Mouse (Mus musculus): ENCODE results near the gene Adgrg2. TPM values are rescaled to one million over a fixed set of nuclear protein-coding genes. Genes with fewer than 3 reads are reported as not detected.

The Adgrg2 gene
- total RNA-seq (2023; ENCODE audit: inconsistent age): not detected in 4 replicates

DNA sequence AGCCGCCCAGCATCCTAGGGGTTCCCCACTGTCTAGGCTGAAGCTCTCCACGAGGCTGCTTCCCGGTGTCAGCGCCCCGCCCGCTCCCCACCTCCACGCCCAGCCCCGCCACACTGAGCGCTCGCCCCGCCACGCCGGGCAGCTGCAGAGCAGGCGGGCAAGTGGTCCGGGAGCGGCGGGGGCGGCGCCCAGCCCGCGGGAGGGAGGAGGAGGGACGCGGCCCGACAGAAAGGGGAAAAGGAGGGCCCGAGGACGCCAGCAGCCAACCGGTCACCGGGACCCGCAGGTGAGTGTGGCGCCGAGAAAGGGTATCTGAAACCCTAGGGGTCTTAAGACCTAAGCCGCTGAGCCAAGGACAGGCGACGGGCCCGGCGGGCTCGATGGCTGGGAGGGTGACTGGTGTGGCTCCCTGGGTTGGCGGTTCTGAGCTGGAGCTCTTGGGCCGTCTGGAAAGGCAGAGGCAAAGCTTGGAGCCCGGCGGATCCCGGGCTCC, at the start of gene Adgrg2:
TSS of gene Adgrg2 (plus strand) at position 227 of the 493 bp plus-strand sequence.

DNA sequence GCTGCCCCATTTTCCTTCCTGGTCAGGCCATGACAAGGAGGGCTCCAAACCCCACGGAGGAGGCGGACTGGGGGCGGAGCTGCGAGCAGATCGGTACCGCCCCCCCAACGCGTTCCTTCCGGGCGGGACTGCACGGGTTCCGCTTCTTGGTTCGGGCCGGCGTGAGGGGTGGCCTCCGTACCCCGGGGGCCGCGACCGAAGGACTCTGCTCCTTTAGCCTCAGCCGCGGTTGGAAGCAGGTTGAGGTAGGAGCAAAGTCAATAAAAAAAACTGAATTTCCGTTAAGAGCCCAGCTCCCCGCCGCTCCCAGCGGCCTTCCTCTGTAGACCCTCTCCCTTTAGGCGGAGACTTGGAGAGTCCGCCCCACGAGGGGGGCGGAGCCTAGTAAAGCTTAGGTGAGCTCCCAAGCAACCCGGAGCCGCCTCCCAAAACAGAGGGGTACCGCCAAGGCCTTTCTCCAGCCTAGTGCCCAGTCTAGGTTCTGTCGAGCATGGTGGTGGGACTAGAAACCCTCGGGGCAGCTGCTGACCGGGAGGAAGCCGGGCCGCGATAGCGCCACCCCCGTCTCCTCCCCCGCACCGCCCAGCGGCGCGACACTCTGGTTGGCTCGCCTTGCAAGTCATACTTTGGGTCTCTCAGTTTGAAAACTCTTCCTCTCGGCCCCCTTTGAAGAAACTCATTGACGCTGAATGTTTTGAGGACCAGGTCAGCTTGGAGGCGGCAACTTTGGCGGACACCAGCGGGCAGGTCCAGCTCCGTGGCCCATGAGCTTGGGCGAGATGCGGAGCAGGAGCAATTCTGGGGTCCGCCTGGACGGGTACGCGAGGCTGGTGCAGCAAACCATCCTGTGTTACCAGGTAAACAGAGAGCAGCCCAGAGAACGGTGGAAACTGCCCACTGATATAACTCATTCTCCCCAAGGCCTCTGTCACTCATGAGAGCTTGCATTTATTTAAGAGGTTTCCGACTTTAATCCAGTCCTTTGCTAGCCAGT, 111.9 kb downstream of the Adgrg2 start, which contains the start of gene Phka2:
TSS of gene Phka2 (plus strand) at position 119 of the 994 bp plus-strand sequence.

Other genes starting within 250 kb of the Adgrg2 start
- gene Phka2, start 111.5 kb downstream of the Adgrg2 start, total RNA-seq (2023; ENCODE audit: inconsistent age): 19.2 to 20.5 TPM (median 19.7 TPM) in 4 replicates

Measured in B cell, adult (primary cell).